Mouse (Mus musculus): ENCODE measurements around the gene Sod2. TPM values are rescaled to one million over a fixed set of nuclear protein-coding genes. Genes with fewer than 3 reads are reported as not detected.
A peak's percentile ranks its signal among the peaks of the same experiment; 100 is the strongest.
"Not testable (repeated sequence)": the region's sequence is repeated elsewhere in the genome, so short reads cannot be mapped to it uniquely, and the experiment has no call there.

The Sod2 gene
- polyA plus RNA-seq, 2 experiments = 105 to 135 TPM

- H3K27me3 ChIP-seq (ENCODE audit: control insufficient read depth, insufficient read depth, low read length) = no peaks in the 10 kb centered on the region
- no peak overlapping the region for H3K9ac ChIP-seq (replicated peaks)
- H3K36me3 ChIP-seq (replicated peaks; ENCODE audit: control insufficient read depth, insufficient read depth, low read depth) = no peaks in the 10 kb centered on the region
- no peak overlapping the region for H3K27ac ChIP-seq
- H3K4me2 ChIP-seq (ENCODE audit: low read depth) = no peak overlapping the region
- 69% methylated on average over 5 of the region's 5 CpGs for WGBS (ENCODE audit: insufficient replicate concordance)
- no peaks in the 10 kb centered on the region; a peak in 1 of 4 replicates for H3K4me1 ChIP-seq (replicated peaks; ENCODE audit: control insufficient read depth in 2 of 2, insufficient read depth in 2 of 2, low read length in 1 of 2)
- H3K4me3 ChIP-seq (ENCODE audit: insufficient read depth in 1 of 2, low read depth in 2 of 2, low read length in 2 of 2) = no peak overlapping the region
- DNase-seq (ENCODE audit: low read depth in 3 of 3, low spot score in 3 of 3) = no peak
- no peak for TF ChIP-seq CTCF (IDR thresholded peaks at IDR 0.05; ENCODE audit: low read depth)
- TF ChIP-seq EP300 (IDR thresholded peaks at IDR 0.05; ENCODE audit: low read depth) = no peak
- H3K9me3 ChIP-seq (ENCODE audit: control insufficient read depth, low read length) = no peaks in the 10 kb centered on the region
- ATAC-seq (ENCODE audit: insufficient read depth) = no peak
Observed at GRCm38 (mm10) chr17:12997890-12998289, 8.8 kb upstream of the Sod2 start.

DNA sequence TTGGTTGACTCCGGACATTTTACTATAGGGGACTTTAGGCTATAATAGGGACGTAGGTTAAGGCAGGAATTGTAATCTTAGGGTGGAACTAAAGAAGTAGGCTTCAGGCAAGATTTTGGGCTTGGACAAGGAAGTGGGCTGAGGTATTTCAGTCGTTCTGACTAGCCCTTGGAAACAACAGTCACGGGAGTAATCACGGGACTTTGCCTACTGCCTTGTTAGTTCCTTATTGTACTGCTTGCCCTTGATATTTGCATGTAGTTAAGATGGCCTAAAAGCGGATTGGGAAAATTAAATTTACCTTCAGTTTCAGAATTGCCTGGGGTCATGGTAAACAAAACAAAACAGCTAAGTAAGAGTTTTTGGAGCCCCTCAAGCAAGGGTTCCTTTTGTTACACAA lies 7.6 kb upstream of the Sod2 start:
- Histone ChIP-seq H3K9ac (replicated peaks) (no peak overlapping the region), H3K27ac (no peak overlapping the region), H3K27me3 (ENCODE audit: control insufficient read depth, insufficient read depth, low read length) (no peaks in the 10 kb centered on the region), H3K4me3 (ENCODE audit: insufficient read depth in 1 of 2, low read depth in 2 of 2, low read length in 2 of 2) (no peak overlapping the region), H3K36me3 (replicated peaks; ENCODE audit: control insufficient read depth, insufficient read depth, low read depth) (no peaks in the 10 kb centered on the region), H3K4me2 (ENCODE audit: low read depth) (no peak overlapping the region), H3K9me3 (ENCODE audit: control insufficient read depth, low read length) (no peaks in the 10 kb centered on the region), H3K4me1 (replicated peaks; ENCODE audit: control insufficient read depth in 2 of 2, insufficient read depth in 2 of 2, low read length in 1 of 2) (no peaks in the 10 kb centered on the region; a peak in 1 of 4 replicates)
- DNase-seq (ENCODE audit: low read depth in 3 of 3, low spot score in 3 of 3) (no peak), ATAC-seq (ENCODE audit: insufficient read depth) (no peak)
- 51% methylated on average over 6 of the region's 6 CpGs for WGBS (ENCODE audit: insufficient replicate concordance)
- TF ChIP-seq EP300 (IDR thresholded peaks at IDR 0.05; ENCODE audit: low read depth) (no peak), CTCF (IDR thresholded peaks at IDR 0.05; ENCODE audit: low read depth) (no peak)

DNA sequence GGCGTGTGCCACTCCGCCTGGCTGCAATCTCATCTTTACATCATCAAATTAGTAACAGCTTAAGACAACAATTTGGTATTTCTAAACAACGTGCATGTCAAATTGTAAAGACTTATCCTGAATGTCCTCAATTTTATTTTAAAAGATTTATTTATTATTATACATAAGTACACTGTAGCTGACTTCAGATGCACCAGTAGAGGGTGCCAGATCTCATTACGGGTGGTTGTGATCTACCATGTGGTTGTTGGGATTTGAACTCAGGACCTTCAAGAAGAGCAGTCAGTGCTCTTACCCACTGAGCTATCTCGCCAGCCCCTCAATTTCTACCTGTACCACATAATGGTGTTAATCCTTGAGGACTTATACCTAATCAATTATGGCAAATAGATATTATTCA lies 4.4 kb upstream of the Sod2 start:
- ATAC-seq (ENCODE audit: insufficient read depth); H3K9ac ChIP-seq (replicated peaks); H3K4me3 ChIP-seq (ENCODE audit: insufficient read depth in 1 of 2, low read depth in 2 of 2, low read length in 2 of 2); H3K4me2 ChIP-seq (ENCODE audit: low read depth); DNase-seq (ENCODE audit: low read depth in 3 of 3, low spot score in 3 of 3); H3K27me3 ChIP-seq (ENCODE audit: control insufficient read depth, insufficient read depth, low read length); H3K36me3 ChIP-seq (replicated peaks; ENCODE audit: control insufficient read depth, insufficient read depth, low read depth); H3K9me3 ChIP-seq (ENCODE audit: control insufficient read depth, low read length); H3K27ac ChIP-seq; H3K4me1 ChIP-seq (replicated peaks; ENCODE audit: control insufficient read depth in 2 of 2, insufficient read depth in 2 of 2, low read length in 1 of 2): not testable (repeated sequence)
- WGBS (ENCODE audit: insufficient replicate concordance) = 74% methylated on average over 5 of the region's 5 CpGs
- 0 out of 2 replicates have a peak, but pooled peaks have one; percentile 19 for TF ChIP-seq CTCF (IDR thresholded peaks at IDR 0.05; ENCODE audit: low read depth)

- not testable (repeated sequence) for H3K4me3 ChIP-seq (ENCODE audit: insufficient read depth in 1 of 2, low read depth in 2 of 2, low read length in 2 of 2); DNase-seq (ENCODE audit: low read depth in 3 of 3, low spot score in 3 of 3); ATAC-seq (ENCODE audit: insufficient read depth); H3K4me2 ChIP-seq (ENCODE audit: low read depth); H3K9me3 ChIP-seq (ENCODE audit: control insufficient read depth, low read length); H3K36me3 ChIP-seq (replicated peaks; ENCODE audit: control insufficient read depth, insufficient read depth, low read depth); H3K27me3 ChIP-seq (ENCODE audit: control insufficient read depth, insufficient read depth, low read length); H3K27ac ChIP-seq; H3K9ac ChIP-seq (replicated peaks)
- peaks cover 10 to 16% of the 10 kb centered on the region in 2 experiments for H3K4me1 ChIP-seq (replicated peaks; ENCODE audit: control insufficient read depth in 2 of 2, insufficient read depth in 2 of 2, low read length in 1 of 2)
- 65% methylated on average over 2 of the region's 2 CpGs for WGBS (ENCODE audit: insufficient replicate concordance)
Observed at GRCm38 (mm10) chr17:13004436-13004835, 2.2 kb upstream of the Sod2 start.

- Histone ChIP-seq H3K27ac (no peak overlapping the region), H3K4me3 (ENCODE audit: insufficient read depth in 1 of 2, low read depth in 2 of 2, low read length in 2 of 2) (peak overlapping the region in 1 of 2 experiments; percentile 85; a peak in 1 of 4 replicates), H3K4me1 (replicated peaks; ENCODE audit: control insufficient read depth in 2 of 2, insufficient read depth in 2 of 2, low read length in 1 of 2) (peaks cover 10 to 16% of the 10 kb centered on the region in 2 experiments), H3K27me3 (ENCODE audit: control insufficient read depth, insufficient read depth, low read length) (no peaks in the 10 kb centered on the region), H3K4me2 (ENCODE audit: low read depth) (peak overlapping the region; percentile 79), H3K36me3 (replicated peaks; ENCODE audit: control insufficient read depth, insufficient read depth, low read depth) (peaks cover 11% of the 10 kb centered on the region), H3K9me3 (ENCODE audit: control insufficient read depth, low read length) (no peaks in the 10 kb centered on the region), H3K9ac (replicated peaks) (no peak overlapping the region; the same call in 1 of the 2 replicates)
- ATAC-seq (ENCODE audit: insufficient read depth) (no peak), DNase-seq (ENCODE audit: low read depth in 3 of 3, low spot score in 3 of 3) (no peak)
- 57% methylated on average over 5 of the region's 5 CpGs for WGBS (ENCODE audit: insufficient replicate concordance)
- TF ChIP-seq CTCF (IDR thresholded peaks at IDR 0.05; ENCODE audit: low read depth) (no peak), EP300 (IDR thresholded peaks at IDR 0.05; ENCODE audit: low read depth) (no peak)
Observed at GRCm38 (mm10) chr17:13006984-13007383, 338 bp downstream of the Sod2 start.
